Mouse (Mus musculus): ENCODE results near the gene Lpin2. TPM values are rescaled to one million over a fixed set of nuclear protein-coding genes. Genes with fewer than 3 reads are reported as not detected.
A peak's percentile ranks its signal among the peaks of the same experiment; 100 is the strongest.

Gene Lpin2
- polyA plus RNA-seq, 1 experiment from 2014 or later = 38.4 TPM

- ATAC-seq (replicated peaks) = no peak
- H3K27ac ChIP-seq (replicated peaks) = no peak overlapping the region
Measured at GRCm38 (mm10) chr17:71193485-71193884, 11.1 kb downstream of the Lpin2 start.

GRCm38 (mm10) chr17:71194906-71195632 is 12.7 kb downstream of the Lpin2 start:
- no peak for ATAC-seq (replicated peaks)
- no peak overlapping the region for H3K4me3 ChIP-seq
- 81% methylated on average over 3 of the region's 3 CpGs for WGBS
- peaks cover 9% of the 10 kb centered on the region for H3K4me1 ChIP-seq
- H3K27me3 ChIP-seq = no peaks in the 10 kb centered on the region
- no peaks in the 10 kb centered on the region for H3K9me3 ChIP-seq
- H3K27ac ChIP-seq (replicated peaks) = no peak overlapping the region
- no peaks in the 10 kb centered on the region for H3K36me3 ChIP-seq
- H3K4me2 ChIP-seq (replicated peaks) = 0 out of 2 replicates have a peak overlapping the region, but pooled peaks have one; percentile 30
- no peak overlapping the region for H3K9ac ChIP-seq (replicated peaks)

More at GRCm38 (mm10) chr17:71193485-71193884, 11.1 kb downstream of the Lpin2 start:
- Histone ChIP-seq H3K9me3 (no peaks in the 10 kb centered on the region), H3K9ac (replicated peaks) (no peak overlapping the region), H3K4me1 (peaks cover 9% of the 10 kb centered on the region), H3K4me3 (no peak overlapping the region), H3K27me3 (no peaks in the 10 kb centered on the region), H3K4me2 (replicated peaks) (no peak overlapping the region), H3K36me3 (no peaks in the 10 kb centered on the region)
- 43% methylated on average over 1 of the region's 1 CpGs for WGBS

DNA sequence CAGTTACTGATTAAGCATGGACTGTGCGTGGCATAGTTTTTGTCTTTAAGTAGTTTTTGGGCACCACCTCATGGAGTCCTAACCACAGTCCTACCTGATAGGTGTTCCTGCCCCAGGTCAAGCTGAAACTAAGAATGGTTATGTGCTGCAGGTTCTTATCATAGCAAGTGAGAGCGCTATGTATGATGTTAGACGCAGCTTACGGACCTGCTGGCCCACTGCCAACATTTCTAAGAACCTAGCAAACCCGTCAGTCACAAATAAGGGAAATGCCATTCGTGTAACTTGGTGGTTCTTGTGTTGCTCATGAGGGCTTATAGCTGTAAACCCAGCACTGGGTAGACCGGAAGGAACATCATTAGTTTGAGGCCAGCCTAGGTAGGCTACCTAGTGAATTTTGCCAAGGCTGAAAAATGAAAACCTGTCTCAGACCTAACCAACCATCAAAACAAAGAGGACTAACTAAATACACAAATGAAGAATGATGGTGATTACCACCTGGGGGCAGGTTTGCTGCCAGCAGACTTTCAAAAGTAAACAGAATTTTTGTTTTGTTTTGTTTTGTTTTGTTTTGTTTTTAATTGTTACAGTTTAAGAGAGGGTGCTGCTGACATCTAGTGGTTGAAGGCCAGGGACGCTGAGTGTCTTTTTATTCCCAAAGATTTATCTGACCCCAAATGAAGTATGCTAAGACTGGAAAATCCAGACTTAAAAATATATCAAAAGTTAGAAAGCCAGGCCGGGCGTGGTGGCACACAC is 13.5 kb downstream of the Lpin2 start:
- 0 out of 2 replicates have a peak overlapping the region, but pooled peaks have one; percentile 11 for H3K4me3 ChIP-seq
- no peaks in the 10 kb centered on the region for H3K9me3 ChIP-seq
- H3K4me1 ChIP-seq = peaks cover 9% of the 10 kb centered on the region
- ATAC-seq (replicated peaks) = peak; percentile 62
- no peaks in the 10 kb centered on the region for H3K27me3 ChIP-seq
- 40% methylated on average over 10 of the region's 10 CpGs for WGBS
- 0 out of 2 replicates have a peak overlapping the region, but pooled peaks have one; percentile 7 for H3K9ac ChIP-seq (replicated peaks)
- H3K27ac ChIP-seq (replicated peaks) = no peak overlapping the region
- peak overlapping the region; percentile 30 for H3K4me2 ChIP-seq (replicated peaks)
- H3K36me3 ChIP-seq = no peaks in the 10 kb centered on the region

DNA sequence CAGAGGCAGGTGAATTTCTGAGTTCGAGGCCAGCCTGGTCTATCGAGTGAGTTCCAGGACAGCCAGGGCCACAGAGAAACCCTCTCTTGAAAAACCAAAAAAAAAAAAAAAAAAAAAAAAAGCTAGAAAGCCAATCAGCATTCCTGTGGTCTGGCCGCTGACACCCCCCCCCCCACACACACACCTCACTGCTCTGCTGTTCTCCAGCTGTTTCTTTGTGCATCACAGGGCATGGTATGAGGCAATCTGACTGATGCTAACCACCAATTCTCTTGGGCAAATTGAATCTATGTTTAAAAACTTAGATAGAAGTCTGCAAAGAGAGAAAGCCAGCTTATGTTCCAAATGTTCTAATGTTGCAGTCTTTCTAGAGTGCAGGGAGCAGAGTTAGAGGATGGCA is 14.1 kb downstream of the Lpin2 start:
- Histone ChIP-seq H3K27me3 (no peaks in the 10 kb centered on the region), H3K27ac (replicated peaks) (no peak overlapping the region), H3K9me3 (no peaks in the 10 kb centered on the region), H3K4me2 (replicated peaks) (no peak overlapping the region), H3K4me1 (peaks cover 9% of the 10 kb centered on the region), H3K36me3 (no peaks in the 10 kb centered on the region), H3K4me3 (no peak overlapping the region), H3K9ac (replicated peaks) (no peak overlapping the region)
- ATAC-seq (replicated peaks) = no peak
- WGBS = 60% methylated on average over 3 of the region's 3 CpGs

GRCm38 (mm10) chr17:71199346-71199745 is 17.0 kb downstream of the Lpin2 start:
- ATAC-seq (replicated peaks) = no peak
- WGBS = 83% methylated on average over 3 of the region's 3 CpGs

DNA sequence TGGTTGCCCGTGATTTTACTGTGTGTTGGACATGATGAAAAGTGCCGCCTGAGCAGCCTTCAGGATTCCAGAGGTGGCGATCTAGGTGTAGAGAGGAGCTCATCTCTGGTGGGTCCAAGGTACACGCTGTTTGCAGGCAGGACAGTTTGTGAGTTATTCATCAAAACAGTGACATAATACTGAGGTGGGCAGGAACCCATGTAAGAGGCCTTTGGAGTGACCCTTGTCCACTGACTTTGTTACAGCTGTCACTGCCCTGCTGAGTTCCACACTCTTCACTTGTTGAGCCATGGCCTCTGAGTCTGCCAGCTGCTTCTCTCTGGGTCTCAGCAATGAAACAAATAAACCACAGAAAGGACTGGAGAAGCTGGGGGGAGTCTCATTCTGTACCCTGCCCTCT is 19.8 kb downstream of the Lpin2 start:
- H3K4me2 ChIP-seq (replicated peaks) = no peak overlapping the region
- no peaks in the 10 kb centered on the region for H3K9me3 ChIP-seq
- H3K27ac ChIP-seq (replicated peaks) = no peak overlapping the region
- H3K4me3 ChIP-seq = no peak overlapping the region
- H3K27me3 ChIP-seq = no peaks in the 10 kb centered on the region
- ATAC-seq (replicated peaks) = no peak
- no peaks in the 10 kb centered on the region for H3K36me3 ChIP-seq
- 81% methylated on average over 4 of the region's 4 CpGs for WGBS
- no peaks in the 10 kb centered on the region for H3K4me1 ChIP-seq
- no peak overlapping the region for H3K9ac ChIP-seq (replicated peaks)

More at GRCm38 (mm10) chr17:71199346-71199745, 17.0 kb downstream of the Lpin2 start:
- H3K36me3 ChIP-seq = no peaks in the 10 kb centered on the region
- no peaks in the 10 kb centered on the region for H3K9me3 ChIP-seq
- no peaks in the 10 kb centered on the region for H3K27me3 ChIP-seq
- peaks cover 6% of the 10 kb centered on the region for H3K4me1 ChIP-seq
- H3K27ac ChIP-seq (replicated peaks) = no peak overlapping the region
- H3K4me2 ChIP-seq (replicated peaks) = no peak overlapping the region
- H3K9ac ChIP-seq (replicated peaks) = no peak overlapping the region
- no peak overlapping the region for H3K4me3 ChIP-seq

DNA sequence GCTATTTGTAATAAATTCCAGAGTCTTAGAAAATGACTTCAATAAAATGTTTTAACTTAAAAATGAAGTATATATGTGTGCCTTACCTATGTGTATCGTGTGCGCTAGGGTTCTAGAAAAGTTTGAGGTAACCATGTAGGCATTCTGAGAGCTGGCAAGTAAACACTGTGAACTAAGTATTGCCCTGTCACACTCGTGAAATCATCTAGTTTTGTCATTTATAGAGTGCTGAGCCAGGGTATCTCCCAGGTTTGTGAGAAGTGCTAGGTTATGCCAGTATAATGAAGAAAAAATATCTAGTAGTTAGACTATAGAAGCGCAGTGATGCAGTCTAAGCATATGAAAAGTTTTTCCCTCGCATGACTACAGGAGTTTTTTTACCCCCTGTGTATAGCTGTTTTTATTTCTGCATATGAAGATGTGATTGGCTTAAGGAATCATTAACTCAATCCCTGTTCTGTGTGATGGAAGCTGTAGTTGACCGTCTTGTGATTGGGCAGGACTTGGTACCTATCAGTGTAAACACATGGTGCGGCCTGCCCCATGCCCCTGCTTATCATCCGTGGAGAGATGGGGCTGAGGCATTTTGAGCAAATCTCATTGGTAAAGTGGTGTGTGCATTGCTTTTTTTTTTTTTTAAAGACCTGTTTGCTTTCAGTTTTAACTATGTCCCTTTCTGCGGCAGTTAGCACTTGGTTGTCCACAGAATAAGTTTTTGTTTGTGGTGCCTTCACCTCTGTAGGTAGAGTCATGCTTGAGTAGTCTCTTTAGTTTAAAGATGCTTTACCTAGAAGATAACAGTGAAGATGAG is 21.8 kb downstream of the Lpin2 start:
- H3K4me2 ChIP-seq (replicated peaks) = no peak overlapping the region
- no peaks in the 10 kb centered on the region for H3K36me3 ChIP-seq
- no peak for ATAC-seq (replicated peaks)
- H3K4me3 ChIP-seq = no peak overlapping the region
- WGBS = 95% methylated on average over 9 of the region's 9 CpGs
- H3K27me3 ChIP-seq = no peaks in the 10 kb centered on the region
- H3K9ac ChIP-seq (replicated peaks) = no peak overlapping the region
- no peaks in the 10 kb centered on the region for H3K9me3 ChIP-seq
- no peaks in the 10 kb centered on the region for H3K4me1 ChIP-seq
- H3K27ac ChIP-seq (replicated peaks) = no peak overlapping the region

DNA sequence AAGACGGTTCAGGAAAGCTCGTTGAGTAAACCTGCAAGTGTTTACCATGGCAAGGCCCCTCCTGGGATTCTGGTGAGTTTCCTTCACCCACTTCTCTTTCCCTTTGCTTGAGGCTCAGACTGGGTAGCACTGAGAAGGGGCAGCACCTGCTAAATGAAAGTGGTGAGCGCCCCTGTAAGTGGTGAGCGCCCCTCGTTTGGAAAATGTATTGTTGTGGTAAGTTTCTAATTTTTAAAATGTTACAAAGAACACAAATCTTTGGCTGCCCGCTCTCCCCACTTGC is 22.4 kb downstream of the Lpin2 start:
- no peak for ATAC-seq (replicated peaks)
- no peak overlapping the region for H3K27ac ChIP-seq (replicated peaks)
- H3K9ac ChIP-seq (replicated peaks) = no peak overlapping the region
- no peak overlapping the region for H3K4me2 ChIP-seq (replicated peaks)
- no peaks in the 10 kb centered on the region for H3K27me3 ChIP-seq
- no peak overlapping the region for H3K4me3 ChIP-seq
- 80% methylated on average over 6 of the region's 6 CpGs for WGBS
- H3K36me3 ChIP-seq = no peaks in the 10 kb centered on the region
- H3K9me3 ChIP-seq = no peaks in the 10 kb centered on the region
- no peaks in the 10 kb centered on the region for H3K4me1 ChIP-seq

- Histone ChIP-seq H3K9me3 (no peaks in the 10 kb centered on the region), H3K36me3 (no peaks in the 10 kb centered on the region), H3K9ac (replicated peaks) (no peak overlapping the region), H3K4me1 (no peaks in the 10 kb centered on the region), H3K27ac (replicated peaks) (no peak overlapping the region), H3K4me3 (no peak overlapping the region), H3K27me3 (no peaks in the 10 kb centered on the region), H3K4me2 (replicated peaks) (no peak overlapping the region)
- no peak for ATAC-seq (replicated peaks)
- WGBS = 83% methylated on average over 12 of the region's 12 CpGs
Measured at GRCm38 (mm10) chr17:71206136-71206893, 24.0 kb downstream of the Lpin2 start.

GRCm38 (mm10) chr17:71207268-71207667 is 24.9 kb downstream of the Lpin2 start:
- Histone ChIP-seq H3K4me2 (replicated peaks) (no peak overlapping the region), H3K4me1 (no peaks in the 10 kb centered on the region), H3K36me3 (no peaks in the 10 kb centered on the region), H3K9ac (replicated peaks) (no peak overlapping the region), H3K9me3 (no peaks in the 10 kb centered on the region), H3K27me3 (no peaks in the 10 kb centered on the region), H3K4me3 (no peak overlapping the region), H3K27ac (replicated peaks) (no peak overlapping the region)
- ATAC-seq (replicated peaks) = no peak
- WGBS = 94% methylated on average over 3 of the region's 3 CpGs

GRCm38 (mm10) chr17:71208376-71208775 is 26.0 kb downstream of the Lpin2 start:
- 95% methylated on average over 1 of the region's 1 CpGs for WGBS
- no peak overlapping the region for H3K9ac ChIP-seq (replicated peaks)
- no peaks in the 10 kb centered on the region for H3K4me1 ChIP-seq
- no peaks in the 10 kb centered on the region for H3K36me3 ChIP-seq
- H3K4me3 ChIP-seq = no peak overlapping the region
- no peaks in the 10 kb centered on the region for H3K27me3 ChIP-seq
- no peak overlapping the region for H3K4me2 ChIP-seq (replicated peaks)
- H3K27ac ChIP-seq (replicated peaks) = no peak overlapping the region
- ATAC-seq (replicated peaks) = no peak
- no peaks in the 10 kb centered on the region for H3K9me3 ChIP-seq

Measured in forebrain, embryonic 15.5 days (tissue).